Mouse (Mus musculus) CD4-positive, CD25-positive, alpha-beta regulatory T cell, adult 9 weeks (primary cell): ENCODE data around the gene Aqp6. TPM values are rescaled to one million over a fixed set of nuclear protein-coding genes. Genes with fewer than 3 reads are reported as not detected.

Source experiments
- polyA plus RNA-seq: library from polyadenylated mRNA; unstranded; fragments of 100-300 nt; shearing (Covaris generic); gene quantifications from one replicate; pipeline ENCODE4 v1.2.1, GENCODE M21; 2017

Gene Aqp6
- polyA plus RNA-seq = not detected

DNA sequence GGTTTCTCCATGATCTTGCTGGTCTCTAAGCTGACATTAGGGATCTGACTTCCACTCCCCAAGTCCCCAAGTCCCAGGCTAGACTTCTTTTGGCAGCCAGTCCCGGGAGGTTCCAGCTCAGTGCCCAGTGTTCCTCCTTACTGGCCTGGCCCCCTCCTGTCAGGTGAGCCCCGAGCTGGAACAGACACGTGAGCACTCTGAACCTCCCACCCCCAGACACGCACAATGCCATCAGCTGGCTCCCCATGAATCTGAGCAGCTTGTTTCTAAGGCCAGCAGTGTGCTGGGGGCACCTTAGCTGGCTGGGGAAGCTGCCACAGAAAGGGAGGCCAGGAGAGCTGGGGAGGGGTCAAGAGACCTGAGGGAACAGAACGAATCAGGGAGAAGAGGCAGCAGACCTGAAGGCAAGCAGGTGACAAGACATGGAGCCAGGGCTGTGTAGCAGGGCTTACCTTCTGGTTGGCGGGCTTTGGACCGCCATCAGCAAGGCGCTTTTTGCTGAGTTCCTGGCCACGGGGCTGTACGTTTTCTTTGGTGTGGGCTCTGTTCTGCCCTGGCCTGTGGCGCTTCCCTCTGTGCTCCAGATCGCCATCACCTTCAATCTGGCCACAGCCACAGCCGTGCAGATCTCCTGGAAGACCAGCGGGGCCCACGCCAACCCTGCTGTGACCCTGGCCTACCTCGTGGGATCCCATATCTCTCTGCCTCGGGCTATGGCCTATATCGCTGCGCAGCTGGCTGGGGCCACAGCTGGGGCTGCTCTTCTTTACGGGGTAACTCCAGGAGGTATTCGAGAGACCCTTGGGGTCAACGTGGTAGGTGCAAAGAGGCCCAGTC is at the start of gene Aqp6:
Gene Aqp6 (plus strand): TSS at position 415 of the 837 bp plus-strand sequence.

GRCm38 (mm10) chr15:99578802-99579485 is 22.3 kb upstream of the Aqp6 start, which contains the start of gene Aqp2:
Gene Aqp2 (plus strand): TSS chr15:99579055.

DNA sequence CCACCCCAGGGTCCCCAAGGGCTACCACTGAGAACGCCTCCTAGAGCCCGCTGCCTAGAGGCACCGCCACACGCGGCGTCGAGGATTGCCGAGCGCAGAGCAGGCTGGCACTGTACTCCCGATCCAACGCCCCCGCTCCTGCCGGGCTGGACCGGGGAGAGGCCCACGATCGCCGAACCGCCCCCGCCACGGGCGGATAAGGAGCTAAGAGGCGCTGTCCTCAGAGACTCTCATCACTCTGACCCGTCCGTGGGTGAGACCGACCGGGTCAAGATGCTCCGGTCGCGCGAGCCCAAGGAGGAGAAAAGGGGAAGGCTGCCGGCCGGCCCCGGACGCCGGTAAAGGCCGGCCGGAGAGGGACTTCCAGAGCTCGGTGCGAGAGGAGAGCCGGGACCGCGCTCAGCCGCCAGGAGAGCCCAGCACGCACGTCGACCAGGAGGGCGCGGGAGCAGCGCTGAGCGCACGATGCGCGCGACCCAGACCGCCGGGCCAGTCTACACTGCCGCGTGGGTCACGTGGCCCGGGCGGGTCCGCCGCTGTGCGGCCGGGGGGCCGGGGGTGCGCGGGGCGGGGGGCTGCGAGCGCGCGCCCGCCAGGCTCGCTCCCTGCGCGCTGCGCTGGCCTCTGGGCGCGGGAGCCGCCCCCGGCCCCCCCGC is 10.6 kb upstream of the Aqp6 start, which contains the start of gene Aqp5:
Gene Aqp5 (plus strand): TSS at position 354 of the 656 bp plus-strand sequence.

GRCm38 (mm10) chr15:99651163-99651872 is 50.1 kb downstream of the Aqp6 start, which contains the start of gene Racgap1:
Gene Racgap1 (minus strand): TSS chr15:99651656.

Other genes starting within 250 kb of the Aqp6 start
- gene Fmnl3, start 230.9 kb upstream of the Aqp6 start, polyA plus RNA-seq = 22.3 TPM
- 203 TPM for gene Tmbim6, start 208.5 kb upstream of the Aqp6 start, polyA plus RNA-seq
- gene Nckap5l, start 143.7 kb upstream of the Aqp6 start, polyA plus RNA-seq = 17.8 TPM
- 35.6 TPM for gene Bcdin3d, start 126.7 kb upstream of the Aqp6 start, polyA plus RNA-seq
- gene Faim2, start 73.2 kb upstream of the Aqp6 start, polyA plus RNA-seq = 0.16 TPM
- not detected for gene Aqp2, start 22.3 kb upstream of the Aqp6 start, polyA plus RNA-seq
- gene Aqp5, start 10.6 kb upstream of the Aqp6 start, polyA plus RNA-seq = not detected
- 22.3 TPM for gene Racgap1, start 50.3 kb downstream of the Aqp6 start, polyA plus RNA-seq
- gene Asic1, start 69.0 kb downstream of the Aqp6 start, polyA plus RNA-seq = 0.10 TPM
- 12.0 TPM for gene Smarcd1, start 100.7 kb downstream of the Aqp6 start, polyA plus RNA-seq
- gene Gm17349, start 104.1 kb downstream of the Aqp6 start, polyA plus RNA-seq = not detected
- gene Gpd1, start 116.1 kb downstream of the Aqp6 start, polyA plus RNA-seq = 0.16 TPM
- 197 TPM for gene Cox14, start 124.2 kb downstream of the Aqp6 start, polyA plus RNA-seq
- 68.0 TPM for gene Cers5, start 171.5 kb downstream of the Aqp6 start, polyA plus RNA-seq